Mouse (Mus musculus): ENCODE data around the gene Bmp6.

DNA sequence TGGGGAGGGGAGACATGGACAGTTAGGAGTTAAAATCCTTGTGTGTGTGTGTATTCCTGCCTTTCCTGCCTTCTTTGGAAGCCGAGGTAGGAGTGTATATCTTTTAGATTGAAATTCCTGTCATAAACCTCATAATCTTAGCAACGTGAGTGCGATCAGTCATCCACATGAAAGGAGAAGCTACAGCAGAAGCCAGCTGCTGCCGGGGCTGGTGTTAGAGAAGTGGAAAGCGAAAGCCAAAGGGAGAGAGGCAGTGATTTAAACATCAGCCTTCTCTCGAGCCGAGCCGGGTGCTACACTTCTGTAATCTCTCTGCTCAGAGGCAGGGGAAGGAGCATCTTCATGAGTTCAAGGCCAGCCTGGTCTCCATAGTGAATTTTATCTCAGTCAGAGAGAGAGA, 48.3 kb upstream of the Bmp6 start:
- TF ChIP-seq CTCF (IDR thresholded peaks at IDR 0.05; ENCODE audit: insufficient read depth, low read depth, low read length) (no peak), POLR2A (IDR thresholded peaks at IDR 0.05; ENCODE audit: insufficient read depth, low read depth, low read length) (no peak)

All from olfactory bulb, adult 2 months (tissue).